Mouse (Mus musculus) frontal cortex, adult (tissue): ENCODE measurements around the gene Fam19a3.
A peak's percentile ranks its signal among the peaks of the same experiment; 100 is the strongest.
"Not testable (repeated sequence)": the region's sequence is repeated elsewhere in the genome, so short reads cannot be mapped to it uniquely, and the experiment has no call there.

Experiments
- ATAC-seq: cut with Nextera tagmentation; 2 replicates; pipeline ENCODE4 v1.9.2; 2017; ENCODE audit warnings: mild to moderate bottlenecking, moderate library complexity, mixed read lengths; ENCODE audit not compliant: low TSS enrichment

Gene Fam19a3

DNA sequence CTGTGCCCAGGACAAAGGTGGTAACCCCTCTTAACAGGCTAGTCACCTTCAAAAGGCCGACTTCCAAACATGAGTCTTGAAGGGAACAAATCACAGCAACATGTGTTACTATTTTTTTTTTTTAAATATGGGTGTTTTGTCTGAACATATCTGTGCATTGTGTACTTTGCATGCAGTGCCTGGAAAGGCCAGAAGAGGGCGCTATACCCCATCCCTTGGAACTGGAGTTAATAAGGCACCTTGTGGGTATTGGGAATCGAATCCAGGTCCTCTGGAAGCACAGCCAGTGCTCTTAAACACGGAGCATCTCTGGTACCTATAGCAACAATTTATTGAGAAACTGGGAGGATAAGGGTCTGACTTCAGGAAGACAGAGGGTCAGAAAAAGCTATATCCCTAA is 16.6 kb downstream of the Fam19a3 start:
- no peak for ATAC-seq

DNA sequence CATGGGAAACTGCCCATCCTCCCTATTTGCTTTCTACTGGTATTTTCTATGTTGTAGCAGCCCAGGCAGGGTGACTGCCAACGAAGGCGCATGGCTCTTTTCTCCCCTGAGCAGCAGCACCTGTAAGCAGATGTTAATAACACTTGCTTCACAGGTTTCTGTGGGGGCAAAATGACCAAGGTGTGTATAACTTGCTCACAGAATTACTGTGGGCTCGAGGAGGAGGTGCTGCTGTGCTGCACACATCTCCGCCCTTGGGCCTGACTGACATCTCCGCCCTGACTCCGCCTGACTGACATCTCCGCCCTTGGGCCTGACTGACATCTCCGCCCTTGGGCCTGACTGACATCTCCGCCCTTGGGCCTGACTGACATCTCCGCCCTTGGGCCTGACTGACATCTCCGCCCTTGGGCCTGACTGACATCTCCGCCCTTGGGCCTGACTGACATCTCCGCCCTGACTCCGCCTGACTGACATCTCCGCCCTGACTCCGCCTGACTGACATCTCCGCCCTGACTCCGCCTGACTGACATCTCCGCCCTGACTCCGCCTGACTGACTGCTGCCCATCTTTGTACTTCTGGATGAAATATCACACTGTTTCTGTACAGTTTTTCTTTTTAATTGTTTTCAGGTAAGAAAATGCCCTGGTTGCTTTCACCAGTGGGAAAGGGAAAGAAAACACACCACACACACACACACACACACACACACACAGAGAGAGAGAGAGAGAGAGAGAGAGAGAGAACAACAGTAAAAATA is 19.4 kb downstream of the Fam19a3 start:
- ATAC-seq: not testable (repeated sequence)

DNA sequence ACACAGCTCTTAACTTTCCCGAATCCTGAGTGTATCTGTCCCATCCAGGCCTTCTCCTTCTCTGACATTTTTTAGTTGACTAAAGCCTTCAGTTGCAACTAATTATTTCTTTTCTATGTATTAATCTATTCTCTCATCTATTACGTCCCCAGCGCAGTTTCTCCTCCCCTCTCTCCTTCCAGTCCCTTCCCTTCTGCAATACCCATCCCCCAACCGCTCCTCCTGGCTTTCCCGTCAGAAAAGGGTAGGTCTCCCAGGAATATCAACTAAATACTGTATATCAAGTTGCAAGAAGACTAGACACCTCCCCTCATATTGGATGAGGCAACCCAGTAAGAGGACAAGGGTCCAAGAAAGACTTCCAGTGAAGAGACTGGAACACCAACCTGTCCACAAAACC is 22.8 kb downstream of the Fam19a3 start:
- ATAC-seq: no peak

DNA sequence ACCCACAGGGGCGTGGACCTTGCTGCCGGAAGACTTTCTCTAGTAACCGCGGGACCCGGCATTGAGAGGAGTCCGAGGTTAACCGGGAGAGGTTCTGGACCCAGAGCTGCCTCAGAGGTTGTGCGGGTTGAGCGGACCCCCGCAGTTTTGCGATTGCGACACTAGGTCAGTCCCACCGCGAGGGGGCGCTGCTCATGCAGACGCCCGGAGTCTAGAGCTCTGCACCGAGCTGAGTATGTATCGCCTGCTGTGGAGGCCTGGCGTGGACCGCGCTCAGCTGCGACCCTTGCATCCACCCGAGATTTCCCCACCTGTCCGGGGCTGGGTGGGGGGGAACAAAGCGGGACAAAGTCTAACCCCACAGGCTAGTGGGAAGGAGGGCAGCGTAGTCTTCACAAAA is 23.2 kb downstream of the Fam19a3 start:
- peak; percentile 74 for ATAC-seq

DNA sequence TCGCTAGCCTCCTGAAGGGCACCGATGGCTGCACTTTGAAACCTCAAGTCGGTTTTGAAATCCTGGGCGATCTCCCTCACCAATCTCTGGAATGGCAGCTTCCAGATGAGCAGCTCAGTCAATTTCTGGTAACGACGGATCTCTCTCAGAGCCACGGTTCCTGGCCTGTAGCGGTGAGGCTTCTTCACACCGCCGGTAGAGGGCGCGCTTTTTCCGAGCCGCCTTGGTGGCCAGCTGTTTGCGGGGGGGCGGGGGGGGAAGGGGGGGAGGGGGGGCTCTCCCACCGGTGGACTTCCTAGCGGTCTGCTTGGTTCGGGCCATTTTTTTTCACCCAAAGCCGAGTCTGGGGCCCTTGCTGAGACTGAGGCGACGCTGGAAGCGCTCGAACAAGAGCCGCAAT is 28.8 kb downstream of the Fam19a3 start:
- not testable (repeated sequence) for ATAC-seq

DNA sequence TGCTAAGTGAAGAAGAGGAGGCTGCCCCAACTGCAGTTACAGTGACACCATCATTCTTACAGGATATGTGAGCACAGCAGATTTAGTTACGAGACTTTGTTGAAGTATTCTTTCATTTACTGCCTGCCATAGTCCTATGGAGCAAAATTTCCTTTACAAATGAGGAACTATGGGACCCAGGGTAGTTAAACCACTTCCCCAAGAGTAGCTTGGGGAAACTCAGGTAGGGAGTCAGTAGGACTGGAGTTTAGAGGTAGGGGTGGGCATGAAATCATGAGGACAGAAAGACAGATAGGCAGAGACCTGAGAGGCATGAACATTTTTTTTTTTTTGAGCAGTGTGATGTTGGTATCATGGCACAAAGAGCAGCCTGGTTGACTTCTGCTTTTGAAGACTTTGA is 37.8 kb downstream of the Fam19a3 start:
- no peak for ATAC-seq

DNA sequence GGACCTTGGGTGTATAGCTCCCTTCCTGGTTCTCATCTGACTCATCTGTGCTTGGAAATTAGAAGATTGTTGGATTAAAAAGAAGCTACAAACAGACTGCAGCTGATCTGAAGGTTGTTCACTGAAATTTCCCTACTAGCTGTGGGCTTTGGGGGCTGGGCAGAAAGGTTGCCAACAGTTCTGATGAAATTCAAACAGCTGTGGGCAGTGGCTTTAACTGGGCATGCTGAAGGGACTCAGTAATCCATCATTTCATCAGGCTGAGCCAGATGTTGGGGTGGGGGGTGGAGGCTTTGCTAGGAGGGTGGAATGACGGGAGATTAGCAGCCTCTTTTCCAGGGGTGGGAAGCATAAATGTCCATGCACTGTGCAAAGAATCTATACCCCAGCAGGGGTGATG is 38.5 kb downstream of the Fam19a3 start:
- no peak for ATAC-seq

DNA sequence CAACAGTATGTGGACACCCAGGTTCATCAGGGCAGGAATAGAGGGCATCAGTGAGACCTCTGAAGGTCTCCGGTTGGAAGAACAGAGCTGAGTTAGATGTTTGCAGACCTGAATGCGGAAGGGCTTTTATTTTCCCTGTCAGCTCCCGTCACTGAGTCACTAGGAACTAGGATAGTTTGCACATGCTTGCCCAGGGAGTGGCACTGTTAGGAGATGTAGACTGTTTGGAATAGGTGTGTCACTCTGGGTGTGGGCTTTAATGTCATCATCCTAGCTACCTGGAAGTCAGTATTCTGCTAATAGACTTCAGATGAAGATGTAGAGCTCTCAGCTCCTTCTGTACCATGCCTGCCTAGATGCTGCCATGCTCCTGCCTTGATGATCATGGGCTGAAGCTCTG is 39.7 kb downstream of the Fam19a3 start:
- ATAC-seq: no peak

DNA sequence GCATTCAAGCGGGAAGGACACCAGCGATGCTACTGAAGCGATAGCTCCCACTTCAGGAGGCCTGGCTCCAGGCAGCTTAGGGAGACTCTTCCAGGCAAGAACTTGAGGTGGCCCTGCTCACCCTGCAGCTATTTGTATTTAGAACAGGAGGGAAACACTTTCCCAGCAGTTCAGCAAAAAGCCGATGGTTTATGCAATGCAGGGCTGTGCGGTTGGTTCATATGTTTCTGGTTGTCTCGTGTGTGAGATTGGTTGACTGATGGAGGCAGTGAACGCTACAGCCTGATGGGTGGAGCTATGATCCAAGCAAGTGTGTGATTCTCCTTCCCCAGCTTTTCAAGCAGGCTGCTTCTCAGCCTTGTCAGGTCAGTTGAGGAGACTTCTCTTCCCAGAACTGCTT is 47.0 kb downstream of the Fam19a3 start:
- no peak for ATAC-seq

DNA sequence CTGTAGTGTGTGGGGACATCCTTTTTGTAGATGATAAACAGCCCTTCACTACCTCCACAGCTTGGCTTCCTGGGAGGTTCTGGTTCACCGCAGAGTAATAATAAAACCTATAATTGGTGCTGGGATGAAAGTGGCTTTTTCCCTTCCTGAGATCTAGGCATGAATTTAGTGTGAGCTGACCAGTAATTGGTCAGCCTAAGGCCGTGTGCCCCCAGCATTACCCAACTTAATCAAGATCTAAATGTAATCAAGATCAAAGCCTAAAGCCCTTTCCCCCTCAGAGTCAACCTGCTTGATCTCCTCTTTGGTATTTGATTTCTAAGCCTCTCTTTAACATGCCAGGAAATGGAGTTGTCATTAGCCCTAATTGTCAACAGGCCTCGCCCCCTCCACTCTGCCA is 48.7 kb downstream of the Fam19a3 start:
- ATAC-seq: no peak

DNA sequence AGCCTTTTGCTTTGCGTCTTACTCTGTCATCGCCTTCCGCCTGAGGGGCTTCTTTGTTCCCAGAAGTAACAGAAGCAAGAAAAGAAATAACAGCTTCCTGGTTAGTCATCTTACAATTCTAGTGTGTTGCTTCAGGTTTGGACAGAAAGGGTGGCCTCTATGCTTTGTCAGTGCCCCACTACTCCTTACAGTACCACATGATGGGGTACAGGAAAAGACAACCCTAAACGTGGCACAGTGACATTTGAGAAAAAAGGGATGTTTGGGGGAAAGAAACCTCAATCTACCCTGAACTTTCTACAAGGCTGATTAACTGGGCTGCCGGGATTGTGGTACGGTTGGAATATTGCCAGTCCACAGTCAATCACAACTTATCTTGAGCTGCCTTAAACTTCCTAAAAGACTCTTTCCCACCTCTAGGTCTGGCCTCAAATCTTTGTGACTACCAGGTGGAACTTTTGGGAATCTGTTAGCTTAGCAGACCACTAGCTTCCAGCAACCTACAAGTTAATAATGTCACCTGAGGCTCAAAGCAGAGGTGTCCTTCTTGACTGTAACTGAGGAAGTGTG is 52.3 kb downstream of the Fam19a3 start:
- ATAC-seq: no peak
